Mouse (Mus musculus) heart, embryonic 11.5 days (tissue): ENCODE data around the gene Cyp4f16. TPM values are rescaled to one million over a fixed set of nuclear protein-coding genes. Genes with fewer than 3 reads are reported as not detected.

Experiments used
- ATAC-seq: fragments of 200-750 bp; cut with Nextera tagmentation; replicated peaks from 2 replicates; pipeline ENCODE4 v1.8.0; 2017; ENCODE audit warnings: moderate library complexity; ENCODE audit not compliant: insufficient number of reproducible peaks, low FRiP score, low TSS enrichment
- H3K27ac ChIP-seq: fragments of 300-500 bp; sonication (generic); 2 replicates; pipeline ENCODE4 v1.5.1; 2014; ENCODE audit warnings: mild to moderate bottlenecking, low read depth, low read length
- H3K27me3 ChIP-seq: fragments of 300-500 bp; sonication (generic); 2 replicates; pipeline ENCODE4 v1.6.1; 2014; ENCODE audit warnings: mild to moderate bottlenecking, low read length, mixed read lengths; ENCODE audit not compliant: control insufficient read depth, insufficient read depth
- H3K36me3 ChIP-seq: fragments of 300-500 bp; sonication (generic); 2 replicates; pipeline ENCODE4 v1.6.1; 2014; ENCODE audit warnings: mild to moderate bottlenecking, low read length, moderate library complexity, mixed read lengths; ENCODE audit not compliant: control insufficient read depth, insufficient read depth
- H3K4me1 ChIP-seq: fragments of 300-500 bp; sonication (generic); 2 replicates; pipeline ENCODE4 v1.6.1; 2014; ENCODE audit warnings: low read length; ENCODE audit not compliant: control insufficient read depth, insufficient read depth
- H3K4me2 ChIP-seq: fragments of 300-500 bp; sonication (generic); 2 replicates; pipeline ENCODE4 v1.6.1; 2014; ENCODE audit warnings: mild to moderate bottlenecking, moderate library complexity
- H3K4me3 ChIP-seq: fragments of 300-500 bp; sonication (generic); 2 replicates; pipeline ENCODE4 v1.5.1; 2014; ENCODE audit warnings: low read depth, low read length
- H3K9ac ChIP-seq: fragments of 300-500 bp; sonication (generic); 2 replicates; pipeline ENCODE4 v1.6.1; 2014; ENCODE audit warnings: mild to moderate bottlenecking, low read depth, low read length, moderate library complexity
- H3K9me3 ChIP-seq: fragments of 300-500 bp; sonication (generic); replicated peaks from 2 replicates; pipeline ENCODE4 v1.6.1; 2016; ENCODE audit warnings: low read length; ENCODE audit not compliant: control insufficient read depth
- WGBS: fragments of 180-500 bp; shearing (Covaris S2); extraction: QIAGEN DNeasy Blood & Tissue Kit; methylation state at CpG from one replicate; pipeline ENCODE4 v1.1.7; 2014; ENCODE audit not compliant: insufficient replicate concordance; 5-methylcytosine and 5-hydroxymethylcytosine counted together
- polyA plus RNA-seq: library from polyadenylated mRNA; unstranded; fragments of >200 nt; fragmentation: Nextera tagmentation; extraction: Ambion mirVana; gene quantifications from 2 replicates; pipeline ENCODE4 v1.2.1, GENCODE M21; 2014

Gene Cyp4f16
- polyA plus RNA-seq, 1 experiment from 2014 or later, result 12.6 TPM

GRCm38 (mm10) chr17:32577496-32578186 is 41.3 kb downstream of the Cyp4f16 start:
- Histone ChIP-seq H3K36me3 (no peaks in the 10 kb centered on the region), H3K27ac (no peak overlapping the region), H3K27me3 (no peaks in the 10 kb centered on the region), H3K9me3 (no peaks in the 10 kb centered on the region), H3K4me2 (no peak overlapping the region), H3K4me1 (no peaks in the 10 kb centered on the region), H3K9ac (no peak overlapping the region), H3K4me3 (no peak overlapping the region)
- WGBS, result 50% methylated on average over 7 of the region's 7 CpGs
- no peak for ATAC-seq

GRCm38 (mm10) chr17:32596494-32596893 is 60.1 kb downstream of the Cyp4f16 start:
- ATAC-seq, result no peak
- Histone ChIP-seq H3K9ac (no peak overlapping the region), H3K9me3 (no peaks in the 10 kb centered on the region; the same call in none of the 2 replicates), H3K27ac (no peak overlapping the region), H3K4me1 (no peaks in the 10 kb centered on the region), H3K4me3 (no peak overlapping the region), H3K4me2 (no peak overlapping the region), H3K36me3 (no peaks in the 10 kb centered on the region), H3K27me3 (no peaks in the 10 kb centered on the region)
- WGBS, result 88% methylated on average over 18 of the region's 18 CpGs

Other genes starting within 250 kb of the Cyp4f16 start
- 44.2 and 44.3 TPM in 2 replicates for gene Akap8, start 215.3 kb upstream of the Cyp4f16 start, polyA plus RNA-seq
- gene Akap8l, start 186.0 kb upstream of the Cyp4f16 start, polyA plus RNA-seq, result 59.0 and 63.8 TPM in 2 replicates
- 16.2 and 17.6 TPM in 2 replicates for gene Wiz, start 147.1 kb upstream of the Cyp4f16 start, polyA plus RNA-seq
- 0.94 and 1.3 TPM in 2 replicates for gene Rasal3, start 133.0 kb upstream of the Cyp4f16 start, polyA plus RNA-seq
- gene Pglyrp2, start 112.4 kb upstream of the Cyp4f16 start, polyA plus RNA-seq, result 0.34 TPM in 1 of 2 replicates, not detected in the other
- gene Cyp4f39, start 83.8 kb upstream of the Cyp4f16 start, polyA plus RNA-seq, result not detected in 2 replicates
- gene Cyp4f17, start 30.5 kb upstream of the Cyp4f16 start, polyA plus RNA-seq, result 4.6 and 5.1 TPM in 2 replicates
- gene Cyp4f37, start 84.8 kb downstream of the Cyp4f16 start, polyA plus RNA-seq, result not detected in 2 replicates
- gene Cyp4f40, start 122.3 kb downstream of the Cyp4f16 start, polyA plus RNA-seq, result not detected in 2 replicates
- 0.19 TPM in 1 of 2 replicates, not detected in the other for gene Cyp4f15, start 149.1 kb downstream of the Cyp4f16 start, polyA plus RNA-seq